Mouse (Mus musculus): ENCODE measurements around the gene Arhgap31.

Arhgap31 gene

DNA sequence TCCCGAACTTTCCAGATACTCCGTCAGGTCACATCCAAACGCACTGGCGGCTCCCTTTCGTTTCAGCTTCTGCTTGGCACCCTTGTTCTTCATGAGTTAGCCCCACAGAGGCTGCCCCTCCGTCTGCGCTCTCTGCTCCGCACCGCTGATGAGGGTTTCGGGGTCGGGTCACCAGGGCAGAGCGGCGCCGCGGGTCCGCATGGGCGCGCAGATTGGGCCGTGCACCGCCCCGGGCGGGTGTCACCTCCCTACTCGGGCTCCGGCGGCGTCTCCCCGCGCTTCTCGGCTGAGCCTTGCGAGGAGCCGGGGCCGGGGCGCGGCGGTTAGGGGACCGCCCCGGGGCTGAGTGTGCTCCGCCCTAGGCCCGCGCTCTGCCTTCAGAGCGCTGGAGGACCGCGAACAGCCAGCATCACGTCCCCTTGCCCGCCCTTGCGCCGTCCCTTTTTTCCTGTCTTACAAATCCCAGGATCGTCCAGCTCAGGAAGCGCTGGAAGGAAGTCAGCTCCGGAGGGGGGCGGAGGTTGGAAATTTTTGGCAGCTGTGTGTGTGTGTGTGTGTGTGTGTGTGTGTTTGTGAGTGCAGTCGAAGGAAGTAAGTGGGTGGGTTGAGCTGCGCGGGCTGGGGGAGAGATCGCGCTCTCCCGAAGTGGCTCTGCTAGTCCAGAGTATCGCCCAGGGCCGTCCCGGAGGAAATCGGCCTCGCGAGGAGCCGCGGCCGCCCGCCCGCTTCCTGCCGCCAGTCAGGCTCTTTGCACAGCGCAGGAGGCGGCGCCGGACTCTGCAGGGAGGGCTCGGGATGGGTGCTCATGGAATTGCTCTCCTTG is at the start of gene Arhgap31:
Gene Arhgap31 (minus strand): TSS at position 694 of the 823 bp plus-strand sequence.
- peak; percentile 84 to 86 for DNase-seq

- DNase-seq: no peak
Measured at GRCm38 (mm10) chr16:38762401-38762800, 49.3 kb upstream of the Arhgap31 start.

DNA sequence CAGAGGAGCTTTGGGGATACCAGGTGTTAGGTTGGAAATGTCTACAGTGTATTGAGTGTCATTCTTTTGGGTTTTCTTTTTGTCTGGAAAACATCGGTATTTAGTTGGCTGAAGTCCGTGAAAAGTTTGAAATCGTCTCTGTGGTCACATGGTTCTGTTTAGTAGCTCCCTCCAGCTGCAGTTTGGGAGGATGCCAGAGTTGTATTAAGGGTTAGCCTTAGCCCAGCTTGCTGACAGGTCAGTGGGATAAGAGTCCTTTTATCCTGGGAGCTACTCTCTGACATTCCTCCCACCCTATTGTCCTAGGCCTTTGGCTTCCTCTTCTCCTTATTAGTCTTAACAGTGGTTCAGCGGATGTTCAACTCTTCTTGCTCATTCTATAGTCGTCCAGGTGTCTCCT is 48.9 kb upstream of the Arhgap31 start:
- DNase-seq: no peak

DNA sequence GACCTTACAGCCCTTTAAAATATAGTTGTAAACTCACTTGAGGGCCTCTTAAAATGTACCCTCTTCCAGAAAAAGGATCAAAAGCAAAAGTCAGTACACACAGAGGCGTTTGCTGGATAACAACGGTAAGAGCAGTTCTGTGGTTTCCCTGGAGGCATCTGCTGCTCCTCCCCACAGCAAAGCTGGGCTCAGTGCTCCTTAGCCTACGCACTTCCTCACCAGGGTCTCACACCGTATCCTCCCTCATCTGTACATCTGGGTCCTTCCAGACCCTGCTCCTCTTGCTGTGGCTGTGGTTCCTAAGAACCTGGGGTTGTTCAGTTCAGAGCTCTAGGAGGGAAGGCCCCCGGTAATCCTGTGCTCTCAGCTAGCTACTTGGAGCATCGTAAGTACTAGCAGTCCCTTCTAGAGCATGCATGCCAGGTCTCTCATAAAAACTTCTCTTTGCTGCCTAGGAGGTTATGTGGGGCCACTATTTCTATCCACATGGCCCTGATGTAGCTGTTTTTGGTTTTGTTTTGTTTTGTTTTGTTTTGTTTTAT is 47.8 kb upstream of the Arhgap31 start:
- no peak for DNase-seq

DNA sequence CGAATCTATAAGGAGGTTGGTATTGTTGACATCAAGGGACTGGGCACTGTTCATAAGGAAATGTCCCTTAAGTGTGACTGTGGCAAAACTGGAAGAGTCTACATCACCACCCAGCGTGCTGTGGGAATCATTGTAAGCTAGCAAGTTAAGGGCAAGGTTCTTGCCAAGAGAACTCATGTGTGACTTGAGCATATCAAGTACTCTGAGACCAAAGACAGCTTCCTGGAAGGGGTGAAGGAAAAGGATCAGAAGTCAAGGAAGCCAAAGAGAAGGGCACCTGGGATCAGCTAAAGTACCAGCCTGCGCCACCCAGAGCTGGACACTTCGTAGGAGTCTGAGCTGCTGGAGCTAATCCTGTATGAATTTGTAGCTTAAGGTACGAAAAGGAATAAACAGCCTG is 47.2 kb upstream of the Arhgap31 start:
- DNase-seq: no peak

DNA sequence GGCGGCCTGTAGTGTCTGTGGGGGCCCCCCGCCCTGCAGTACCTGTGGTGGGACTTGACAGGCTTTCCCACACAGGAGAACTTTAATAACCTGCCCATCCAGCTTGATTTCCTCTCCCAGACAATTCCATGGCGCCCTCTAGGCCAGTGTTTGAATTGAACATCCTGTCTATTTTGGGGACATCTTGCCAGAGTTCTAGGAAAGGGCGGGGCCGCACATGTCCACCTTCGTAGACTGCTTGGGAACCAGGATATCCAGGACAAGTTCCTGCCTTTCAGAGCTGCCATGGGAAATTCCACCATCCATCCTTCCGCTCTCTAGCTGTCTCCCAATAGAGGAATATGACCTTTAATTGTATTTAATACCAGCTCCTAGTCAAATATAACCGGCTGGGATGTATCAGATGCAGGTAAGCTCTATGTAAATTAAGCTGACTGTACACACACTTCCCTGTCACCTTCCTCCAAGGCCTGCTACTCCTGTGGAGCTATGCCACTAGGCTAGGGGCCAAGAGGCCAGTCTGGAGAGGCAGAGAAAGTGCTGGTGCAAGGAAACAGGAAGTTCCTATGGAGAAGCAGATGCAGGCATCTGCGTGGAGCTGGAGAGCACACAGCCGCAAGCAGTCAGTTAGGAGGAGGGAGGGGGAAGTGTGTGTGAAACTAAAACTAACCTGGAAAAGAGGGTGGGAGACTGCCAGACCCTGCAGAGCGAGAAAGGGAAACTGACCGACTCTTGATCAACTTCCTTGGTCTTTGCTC is 45.2 kb upstream of the Arhgap31 start:
- peak; percentile 51 to 64 for DNase-seq

- DNase-seq: no peak
Measured at GRCm38 (mm10) chr16:38757626-38758025, 44.6 kb upstream of the Arhgap31 start.

GRCm38 (mm10) chr16:38756572-38756971 is 43.5 kb upstream of the Arhgap31 start:
- DNase-seq: peak in 1 of 2 experiments; percentile 19

GRCm38 (mm10) chr16:38756177-38756503 is 43.1 kb upstream of the Arhgap31 start:
- DNase-seq: peak; percentile 38 to 63

- no peak for DNase-seq
Measured at GRCm38 (mm10) chr16:38755452-38756176, 42.5 kb upstream of the Arhgap31 start.

DNA sequence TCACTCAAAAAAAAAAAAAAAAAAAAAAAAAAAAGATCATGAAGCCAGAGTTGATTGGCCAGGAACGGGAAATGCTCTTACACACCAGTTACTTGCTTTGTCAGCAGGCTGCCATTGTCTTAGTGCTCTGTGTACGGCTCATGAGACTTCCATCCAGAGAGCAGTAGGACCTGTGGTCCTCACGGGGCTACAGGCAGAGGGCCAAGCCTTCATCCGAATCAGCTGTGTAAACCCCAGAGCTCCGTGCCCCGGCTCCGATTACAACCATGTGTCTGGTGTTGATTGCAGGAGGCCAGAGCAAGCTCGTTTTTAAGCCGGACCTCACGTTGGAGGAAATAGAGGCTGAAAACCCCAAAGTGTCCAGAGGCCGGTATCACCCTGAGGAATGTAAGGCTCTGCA is 40.6 kb upstream of the Arhgap31 start:
- no peak for DNase-seq

DNA sequence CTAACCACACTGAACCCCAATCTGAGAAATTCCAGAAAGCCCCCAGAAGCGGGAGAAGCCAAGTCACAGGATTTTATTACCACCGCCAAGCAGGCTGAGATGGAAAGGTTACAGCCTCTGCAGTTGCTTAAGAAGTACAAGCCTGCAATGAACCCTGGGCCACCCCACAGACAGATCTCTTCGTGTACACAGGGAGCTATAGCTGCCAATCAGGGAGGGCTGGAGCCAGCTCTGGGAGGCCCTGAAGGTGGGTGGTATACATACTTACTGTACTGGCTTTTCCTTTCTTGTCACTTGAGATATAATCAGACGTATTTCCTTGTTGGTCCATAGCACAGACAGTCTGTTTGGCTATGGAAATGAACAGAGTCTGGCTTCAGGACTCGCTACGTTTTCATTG is 37.7 kb upstream of the Arhgap31 start:
- no peak for DNase-seq

GRCm38 (mm10) chr16:38743941-38744673 is 31.0 kb upstream of the Arhgap31 start:
- DNase-seq: no peak

DNA sequence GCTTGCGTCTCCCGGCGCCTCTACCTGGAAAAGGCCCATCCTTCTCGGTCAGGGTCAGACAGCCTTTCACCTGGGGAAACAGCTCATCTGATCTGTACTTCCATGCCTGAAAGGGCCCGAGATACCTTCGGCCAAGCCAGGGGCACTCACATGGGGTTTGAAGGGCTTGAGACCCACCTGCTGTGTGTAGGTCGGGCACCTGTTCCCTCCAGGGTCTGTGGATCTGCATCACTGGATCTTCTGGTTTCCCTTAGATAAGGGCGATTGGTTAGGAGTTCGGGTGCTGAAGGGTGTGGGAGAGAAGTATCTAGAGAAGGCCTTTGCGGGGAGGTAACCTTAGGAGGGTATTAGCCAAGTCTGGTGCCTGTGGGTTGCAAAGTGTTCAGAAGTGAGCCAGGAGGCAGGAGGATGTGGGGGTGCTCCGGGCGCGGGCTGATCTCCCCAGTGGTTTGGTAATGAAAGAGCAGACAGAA is 29.6 kb upstream of the Arhgap31 start:
- no peak for DNase-seq

DNA sequence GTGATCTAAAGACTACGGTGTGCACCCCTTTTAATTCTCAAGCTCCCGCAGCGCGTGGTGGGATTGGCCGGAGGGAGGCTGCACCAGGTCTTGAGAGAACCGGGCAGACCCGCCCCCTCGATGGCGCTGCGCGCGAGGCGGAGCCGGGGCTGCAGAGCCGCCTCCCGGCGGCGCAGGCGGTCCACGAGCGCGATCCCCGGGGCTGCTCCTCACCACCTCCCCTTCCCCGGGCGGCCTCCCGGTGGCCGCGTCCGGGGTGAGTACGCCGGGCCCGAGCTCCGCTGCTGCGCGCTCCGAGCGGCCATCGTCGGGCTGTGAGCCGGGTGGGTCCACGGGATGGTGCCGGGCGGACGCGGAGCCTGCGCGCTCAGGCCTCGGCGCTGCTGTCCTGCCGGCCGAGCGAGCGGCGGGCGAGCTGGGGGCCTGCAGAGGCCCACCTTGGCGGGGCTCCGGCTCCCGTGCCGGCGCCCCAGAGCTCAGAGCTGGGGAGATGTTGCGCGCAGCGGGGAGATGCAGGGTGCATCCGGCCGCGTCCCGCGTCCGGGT is 29.1 kb upstream of the Arhgap31 start, which contains the start of gene B4galt4:
Gene B4galt4 (plus strand): TSS at position 152 of the 546 bp plus-strand sequence.
- peak; percentile 48 to 72 for DNase-seq

GRCm38 (mm10) chr16:38741204-38741903 is 28.3 kb upstream of the Arhgap31 start:
- no peak for DNase-seq

GRCm38 (mm10) chr16:38730921-38731320 is 17.8 kb upstream of the Arhgap31 start:
- no peak for DNase-seq

DNA sequence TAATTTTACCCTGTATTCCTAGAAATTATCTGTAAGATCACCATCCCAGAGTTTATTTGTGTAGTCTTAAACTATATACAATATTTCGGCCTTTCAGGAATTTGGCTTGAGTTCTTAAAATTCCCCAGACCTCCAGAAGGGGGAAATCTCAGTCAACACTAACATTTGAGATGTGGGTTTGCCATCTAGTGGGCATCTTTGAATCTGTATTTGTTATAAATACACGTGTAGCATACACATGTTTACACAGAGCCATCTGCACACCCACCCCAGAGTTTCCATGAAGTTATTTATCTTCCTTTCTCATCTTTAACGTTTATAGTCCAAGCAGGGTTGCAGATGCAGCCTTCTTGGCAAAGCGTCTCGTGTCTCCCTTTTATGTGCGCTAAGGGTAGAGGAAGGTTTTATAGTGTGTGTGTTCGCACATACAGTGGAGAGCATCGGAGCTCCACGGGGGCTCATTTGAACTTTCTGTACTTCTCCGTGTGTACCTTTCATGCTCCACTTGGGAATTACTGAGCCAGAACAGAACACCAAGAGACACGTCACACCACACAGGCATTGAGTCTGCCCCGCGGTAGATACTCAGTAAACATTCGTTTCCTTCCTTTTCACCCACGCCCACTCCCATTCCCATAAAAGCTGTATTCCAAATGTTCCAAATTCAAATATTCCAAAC is 16.7 kb upstream of the Arhgap31 start:
- DNase-seq: no peak

DNA sequence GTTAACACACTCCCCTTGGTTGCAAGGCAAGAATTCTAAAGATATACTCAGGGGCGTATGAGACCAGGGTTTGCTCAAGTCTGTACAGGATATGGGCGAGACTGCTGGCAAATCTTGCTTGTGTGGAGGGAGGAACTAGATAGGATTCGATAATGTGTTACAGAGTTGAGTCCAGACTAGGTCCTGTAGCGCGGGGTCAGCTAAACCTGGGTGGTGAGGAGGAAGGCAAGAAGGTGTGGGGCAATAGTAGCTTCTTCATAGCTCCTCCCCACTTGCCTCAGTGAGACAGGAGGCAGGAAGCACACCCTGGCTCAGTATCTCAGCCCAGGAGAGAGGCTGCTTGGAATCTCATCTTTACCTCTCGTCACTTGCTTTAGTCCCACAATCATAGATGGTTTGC is 16.1 kb upstream of the Arhgap31 start:
- DNase-seq: no peak

DNA sequence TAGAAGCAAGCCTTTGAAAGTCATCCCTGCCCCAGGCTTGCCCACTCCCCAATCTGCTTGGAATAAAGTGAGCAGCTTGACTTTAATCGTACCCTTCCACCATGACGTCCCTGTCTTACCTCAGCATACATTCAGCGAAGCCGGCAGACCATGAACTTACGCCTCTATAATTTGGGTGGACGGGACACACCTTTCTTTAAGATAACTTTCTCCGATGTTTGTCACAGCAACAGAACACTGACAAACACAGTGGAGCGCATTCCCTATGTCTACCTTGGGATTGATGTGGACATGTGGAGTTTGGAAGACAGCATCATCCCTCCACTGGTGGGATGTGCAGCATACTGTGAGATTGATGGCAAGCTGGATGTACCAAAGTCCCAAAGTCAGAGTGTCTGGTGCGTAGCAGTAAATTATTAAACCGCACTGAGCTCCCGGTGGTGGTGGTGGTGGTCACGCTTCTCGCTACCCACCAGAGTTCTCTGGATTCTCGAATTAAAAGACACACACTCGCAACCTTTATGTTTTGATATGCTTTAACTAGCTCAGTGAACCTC is 15.6 kb upstream of the Arhgap31 start:
- no peak for DNase-seq
